Mouse (Mus musculus): ENCODE measurements around the gene Txnrd1. TPM values are rescaled to one million over a fixed set of nuclear protein-coding genes. Genes with fewer than 3 reads are reported as not detected.
A peak's percentile ranks its signal among the peaks of the same experiment; 100 is the strongest.

The Txnrd1 gene
- total and polyA plus RNA-seq, 2 experiments from 2014 or later = 30.4 to 35.0 TPM

DNA sequence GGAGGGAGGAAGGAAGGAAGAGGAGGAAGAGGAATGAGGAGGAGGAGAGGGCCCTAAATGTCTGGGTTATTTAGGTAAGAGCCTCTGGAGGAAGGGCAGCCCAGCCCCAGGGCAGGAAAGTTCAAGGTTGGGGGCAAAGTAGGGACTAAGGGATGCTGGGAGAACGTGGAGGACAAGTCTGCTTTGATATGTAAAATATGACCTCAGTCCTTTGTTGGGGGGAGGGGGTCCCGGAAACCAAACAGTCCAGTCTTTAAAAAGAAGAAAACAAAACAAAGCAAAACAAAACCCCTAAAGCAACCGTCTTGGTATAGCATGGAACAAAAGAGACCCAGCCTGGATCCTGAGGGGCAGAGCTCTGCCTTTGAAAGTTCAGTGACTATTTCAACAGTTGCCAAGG is 24.4 kb upstream of the Txnrd1 start:
- Histone ChIP-seq H3K4me1 (ENCODE audit: control insufficient read depth, insufficient read depth) (no peaks in the 10 kb centered on the region; the same call in 1 of the 2 replicates), H3K36me3 (replicated peaks; ENCODE audit: control insufficient read depth, insufficient read depth, low read length) (no peaks in the 10 kb centered on the region), H3K27ac (ENCODE audit: low read depth) (no peak overlapping the region), H3K4me2 (ENCODE audit: low read depth, low read length) (no peak overlapping the region), H3K9me3 (replicated peaks; ENCODE audit: control insufficient read depth, low read length) (no peaks in the 10 kb centered on the region), H3K9ac (replicated peaks; ENCODE audit: low read depth, low read length) (no peak overlapping the region), H3K27me3 (ENCODE audit: control insufficient read depth, insufficient read depth, low read length) (no peaks in the 10 kb centered on the region), H3K4me3 (ENCODE audit: low read depth, low read length) (no peak overlapping the region)
- DNase-seq (ENCODE audit: low spot score) = no peak
- TF ChIP-seq EP300 (IDR thresholded peaks at IDR 0.05; ENCODE audit: low read depth) = no peak
- no peak for TF ChIP-seq CTCF (IDR thresholded peaks at IDR 0.05; ENCODE audit: low read depth)
- WGBS = 49% methylated on average over 3 of the region's 3 CpGs
- no peak for ATAC-seq (ENCODE audit: insufficient read depth, low read depth)

DNA sequence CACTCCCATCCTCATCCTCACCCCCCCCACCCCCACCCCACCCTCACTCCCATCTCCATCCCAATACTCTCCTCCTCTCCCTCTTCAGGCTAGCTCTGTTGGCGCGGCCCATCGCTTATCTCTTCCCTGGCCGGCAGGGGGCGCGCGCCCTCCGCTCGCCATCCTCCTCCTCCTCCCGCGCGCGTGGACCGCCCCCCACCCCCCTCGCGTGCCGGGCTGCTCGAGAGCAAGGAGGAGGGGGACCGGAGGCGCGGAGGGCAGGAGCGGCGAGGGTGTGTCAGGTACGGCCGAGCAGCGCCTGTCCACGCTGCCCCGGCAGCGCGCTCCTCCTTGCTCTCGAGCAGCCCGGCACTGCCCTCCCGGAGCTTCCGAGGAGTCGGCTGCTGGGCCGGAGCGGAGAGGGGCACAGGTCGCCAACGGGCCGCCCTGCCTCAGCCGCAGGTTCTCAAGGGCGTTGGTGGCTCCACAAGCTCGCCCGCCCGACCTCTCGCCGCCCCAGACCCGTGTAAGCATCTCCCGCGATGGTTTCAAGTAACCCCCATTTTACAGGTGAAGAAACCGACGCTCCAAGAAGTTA is 21.8 kb upstream of the Txnrd1 start:
- Histone ChIP-seq H3K27ac (ENCODE audit: low read depth) (no peak overlapping the region), H3K4me3 (ENCODE audit: low read depth, low read length) (peak overlapping the region; percentile 55), H3K36me3 (replicated peaks; ENCODE audit: control insufficient read depth, insufficient read depth, low read length) (no peaks in the 10 kb centered on the region), H3K4me2 (ENCODE audit: low read depth, low read length) (peak overlapping the region; percentile 92), H3K9me3 (replicated peaks; ENCODE audit: control insufficient read depth, low read length) (no peaks in the 10 kb centered on the region), H3K27me3 (ENCODE audit: control insufficient read depth, insufficient read depth, low read length) (no peaks in the 10 kb centered on the region), H3K9ac (replicated peaks; ENCODE audit: low read depth, low read length) (peak overlapping the region; percentile 25; the same call in 1 of the 2 replicates), H3K4me1 (ENCODE audit: control insufficient read depth, insufficient read depth) (no peaks in the 10 kb centered on the region; the same call in 1 of the 2 replicates)
- no peak for TF ChIP-seq EP300 (IDR thresholded peaks at IDR 0.05; ENCODE audit: low read depth)
- peak; percentile 83 for TF ChIP-seq CTCF (IDR thresholded peaks at IDR 0.05; ENCODE audit: low read depth)
- peak; percentile 64 for DNase-seq (ENCODE audit: low spot score)
- WGBS = 6% methylated on average over 46 of the region's 52 CpGs
- peak; percentile 81 for ATAC-seq (ENCODE audit: insufficient read depth, low read depth)

DNA sequence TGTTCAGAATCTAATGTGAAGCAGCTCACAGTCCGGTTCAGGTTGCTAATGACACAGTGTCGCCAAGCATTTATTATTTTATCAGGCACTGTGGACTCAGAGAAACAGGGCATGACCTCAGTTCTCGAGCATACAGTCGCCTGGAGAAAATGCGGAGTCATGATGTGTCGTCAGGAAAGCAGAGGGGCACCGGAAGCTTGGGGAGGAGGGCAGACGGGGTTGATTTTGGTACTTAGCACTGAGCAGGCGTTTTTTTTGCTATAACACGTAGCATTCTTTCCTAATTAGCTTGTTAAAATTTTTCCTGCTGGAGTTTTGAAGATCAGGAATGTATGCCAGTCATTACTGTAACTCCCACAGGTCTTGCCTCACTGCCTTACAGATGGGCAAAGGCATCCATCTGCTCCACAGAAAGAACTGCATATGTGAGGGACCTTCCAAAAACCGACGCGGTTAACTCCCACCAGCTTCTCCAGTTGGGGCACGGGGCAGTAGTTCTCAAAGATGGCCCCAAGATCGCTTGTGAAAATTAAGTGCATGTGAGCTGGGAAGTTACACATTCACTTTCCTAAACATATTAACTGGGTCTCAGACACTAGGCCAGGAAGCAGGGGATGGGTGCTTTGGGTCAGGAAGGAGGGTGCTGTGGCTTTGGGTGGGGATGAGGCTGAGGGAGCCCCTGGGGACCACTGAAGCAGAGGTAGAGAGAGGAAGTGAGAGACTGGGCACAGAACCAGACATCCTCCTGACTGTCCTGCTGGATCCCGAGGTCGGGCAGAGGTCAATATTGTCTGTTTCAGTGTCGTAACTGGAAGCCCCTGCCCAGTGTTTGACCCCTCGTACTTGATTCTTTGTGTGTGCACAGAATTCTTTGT is 19.4 kb upstream of the Txnrd1 start:
- Histone ChIP-seq H3K27me3 (ENCODE audit: control insufficient read depth, insufficient read depth, low read length) (no peaks in the 10 kb centered on the region), H3K4me3 (ENCODE audit: low read depth, low read length) (no peak overlapping the region), H3K9ac (replicated peaks; ENCODE audit: low read depth, low read length) (no peak overlapping the region), H3K9me3 (replicated peaks; ENCODE audit: control insufficient read depth, low read length) (no peaks in the 10 kb centered on the region), H3K36me3 (replicated peaks; ENCODE audit: control insufficient read depth, insufficient read depth, low read length) (no peaks in the 10 kb centered on the region), H3K4me1 (ENCODE audit: control insufficient read depth, insufficient read depth) (no peaks in the 10 kb centered on the region), H3K4me2 (ENCODE audit: low read depth, low read length) (no peak overlapping the region), H3K27ac (ENCODE audit: low read depth) (no peak overlapping the region)
- WGBS = 37% methylated on average over 19 of the region's 19 CpGs
- DNase-seq (ENCODE audit: low spot score) (no peak), ATAC-seq (ENCODE audit: insufficient read depth, low read depth) (no peak)
- TF ChIP-seq EP300 (IDR thresholded peaks at IDR 0.05; ENCODE audit: low read depth) (no peak), CTCF (IDR thresholded peaks at IDR 0.05; ENCODE audit: low read depth) (no peak)

DNA sequence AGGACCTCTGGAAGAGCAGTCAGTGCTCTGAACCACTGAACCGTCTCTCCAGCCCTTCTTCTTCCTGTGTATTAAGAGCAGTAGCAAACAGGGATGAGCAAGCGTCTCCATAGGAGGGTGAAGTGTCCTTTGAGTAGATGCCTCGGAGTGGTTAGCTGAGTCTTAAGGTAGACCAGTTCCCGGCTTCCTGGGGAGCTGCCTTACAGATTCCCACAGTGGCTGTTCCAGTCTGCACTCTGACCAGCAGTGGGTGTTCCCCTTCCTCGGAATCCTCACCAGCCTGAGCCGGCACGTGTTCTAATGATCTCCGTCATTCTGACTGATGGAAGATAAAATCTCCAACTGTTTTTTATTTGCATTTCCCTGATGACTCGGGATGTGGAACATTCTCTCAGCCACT is 17.3 kb upstream of the Txnrd1 start:
- Histone ChIP-seq H3K4me1 (ENCODE audit: control insufficient read depth, insufficient read depth) (no peaks in the 10 kb centered on the region), H3K9me3 (replicated peaks; ENCODE audit: control insufficient read depth, low read length) (no peaks in the 10 kb centered on the region), H3K4me3 (ENCODE audit: low read depth, low read length) (no peak overlapping the region), H3K4me2 (ENCODE audit: low read depth, low read length) (no peak overlapping the region), H3K27ac (ENCODE audit: low read depth) (no peak overlapping the region), H3K36me3 (replicated peaks; ENCODE audit: control insufficient read depth, insufficient read depth, low read length) (no peaks in the 10 kb centered on the region), H3K9ac (replicated peaks; ENCODE audit: low read depth, low read length) (no peak overlapping the region), H3K27me3 (ENCODE audit: control insufficient read depth, insufficient read depth, low read length) (no peaks in the 10 kb centered on the region)
- ATAC-seq (ENCODE audit: insufficient read depth, low read depth) (no peak), DNase-seq (ENCODE audit: low spot score) (no peak)
- 88% methylated on average over 9 of the region's 9 CpGs for WGBS
- TF ChIP-seq CTCF (IDR thresholded peaks at IDR 0.05; ENCODE audit: low read depth) (no peak), EP300 (IDR thresholded peaks at IDR 0.05; ENCODE audit: low read depth) (no peak)

- DNase-seq (ENCODE audit: low spot score) (no peak), ATAC-seq (ENCODE audit: insufficient read depth, low read depth) (no peak)
- H3K9me3 ChIP-seq (replicated peaks; ENCODE audit: control insufficient read depth, low read length) = no peaks in the 10 kb centered on the region
- H3K9ac ChIP-seq (replicated peaks; ENCODE audit: low read depth, low read length) = no peak overlapping the region
- TF ChIP-seq CTCF (IDR thresholded peaks at IDR 0.05; ENCODE audit: low read depth) = no peak
- no peak for TF ChIP-seq EP300 (IDR thresholded peaks at IDR 0.05; ENCODE audit: low read depth)
- no peaks in the 10 kb centered on the region for H3K27me3 ChIP-seq (ENCODE audit: control insufficient read depth, insufficient read depth, low read length)
- H3K4me2 ChIP-seq (ENCODE audit: low read depth, low read length) = no peak overlapping the region
- 89% methylated on average over 3 of the region's 3 CpGs for WGBS
- H3K36me3 ChIP-seq (replicated peaks; ENCODE audit: control insufficient read depth, insufficient read depth, low read length) = no peaks in the 10 kb centered on the region
- H3K27ac ChIP-seq (ENCODE audit: low read depth) = no peak overlapping the region
- H3K4me3 ChIP-seq (ENCODE audit: low read depth, low read length) = no peak overlapping the region
- H3K4me1 ChIP-seq (ENCODE audit: control insufficient read depth, insufficient read depth) = no peaks in the 10 kb centered on the region
Observed at GRCm38 (mm10) chr10:82817514-82817913, 16.2 kb upstream of the Txnrd1 start.

Data from heart, postnatal 0 days (tissue).